Mouse (Mus musculus): Measurements from ENCODE around the gene Polr1e.
"Not testable (repeated sequence)": the region's sequence is repeated elsewhere in the genome, so short reads cannot be mapped to it uniquely, and the experiment has no call there.

Gene Polr1e

GRCm38 (mm10) chr4:45010806-45011415 is 7.5 kb upstream of the Polr1e start:
- DNase-seq = peak in 1 of 2 experiments; percentile 17

GRCm38 (mm10) chr4:45011581-45012104 is 6.7 kb upstream of the Polr1e start:
- peak; percentile 57 to 63 for DNase-seq

GRCm38 (mm10) chr4:45012105-45012975 is 6.0 kb upstream of the Polr1e start, which contains the start of gene Zbtb5:
Zbtb5 (minus strand) TSS chr4:45012412.
- DNase-seq = peak; percentile 98 to 99

GRCm38 (mm10) chr4:45013031-45013431 is 5.4 kb upstream of the Polr1e start:
- peak; percentile 59 to 63 for DNase-seq

- DNase-seq = no peak
These were observed 4.8 kb upstream of the Polr1e start for GRCm38 (mm10) chr4:45013537-45013936.

GRCm38 (mm10) chr4:45015615-45016014 is 2.8 kb upstream of the Polr1e start:
- DNase-seq = peak; percentile 54 to 57

- peak in 1 of 2 experiments; percentile 18 for DNase-seq
These were observed 626 bp downstream of the Polr1e start for GRCm38 (mm10) chr4:45019009-45019408.

GRCm38 (mm10) chr4:45026459-45026858 is 8.1 kb downstream of the Polr1e start:
- DNase-seq = no peak

GRCm38 (mm10) chr4:45032586-45032985 is 14.2 kb downstream of the Polr1e start:
- no peak for DNase-seq

GRCm38 (mm10) chr4:45034693-45035628 is 16.6 kb downstream of the Polr1e start:
- no peak for DNase-seq

GRCm38 (mm10) chr4:45036048-45036447 is 17.7 kb downstream of the Polr1e start:
- DNase-seq = no peak

- no peak for DNase-seq
These were observed 18.2 kb downstream of the Polr1e start for GRCm38 (mm10) chr4:45036571-45036970.

GRCm38 (mm10) chr4:45037455-45038410 is 19.4 kb downstream of the Polr1e start:
- DNase-seq = no peak

GRCm38 (mm10) chr4:45038879-45039278 is 20.5 kb downstream of the Polr1e start:
- DNase-seq = peak; percentile 51 to 59

GRCm38 (mm10) chr4:45039546-45039945 is 21.2 kb downstream of the Polr1e start:
- DNase-seq = not testable (repeated sequence)

- no peak for DNase-seq
These were observed 22.4 kb downstream of the Polr1e start for GRCm38 (mm10) chr4:45040795-45041194.

GRCm38 (mm10) chr4:45046679-45047078 is 28.3 kb downstream of the Polr1e start:
- DNase-seq = no peak

- DNase-seq = no peak
These were observed 29.0 kb downstream of the Polr1e start for GRCm38 (mm10) chr4:45047286-45047887.

- DNase-seq = no peak
These were observed 29.6 kb downstream of the Polr1e start for GRCm38 (mm10) chr4:45047956-45048355.

GRCm38 (mm10) chr4:45054862-45055261 is 36.5 kb downstream of the Polr1e start:
- DNase-seq = peak in 1 of 2 experiments; percentile 13

- no peak for DNase-seq
These were observed 37.1 kb downstream of the Polr1e start for GRCm38 (mm10) chr4:45055451-45055850.
